Mouse (Mus musculus) hindbrain, embryonic 14.5 days (tissue): ENCODE results near the gene Gm42906. TPM values are rescaled to one million over a fixed set of nuclear protein-coding genes. Genes with fewer than 3 reads are reported as not detected.
A peak's percentile ranks its signal among the peaks of the same experiment; 100 is the strongest.

ENCODE experiments used
- ATAC-seq: fragments of 200-750 bp; cut with Nextera tagmentation; 2 replicates; pipeline ENCODE4 v1.8.0; 2017; ENCODE audit warnings: moderate number of reproducible peaks, mild to moderate bottlenecking, moderate TSS enrichment, moderate library complexity; ENCODE audit not compliant: low FRiP score
- DNase-seq: peaks from one replicate; pipeline ENCODE4 v3.0.0-alpha.2; 2015; ENCODE audit warnings: low spot score
- H3K27ac ChIP-seq: fragments of 300-500 bp; sonication (generic); 2 replicates; pipeline ENCODE4 v1.5.1; 2014; ENCODE audit warnings: mild to moderate bottlenecking, moderate library complexity
- H3K27me3 ChIP-seq: fragments of 300-500 bp; sonication (generic); 2 replicates; pipeline ENCODE4 v1.6.1; 2014; ENCODE audit warnings: mild to moderate bottlenecking, low read length, mixed read lengths; ENCODE audit not compliant: control insufficient read depth, insufficient read depth
- H3K36me3 ChIP-seq: fragments of 300-500 bp; sonication (generic); replicated peaks from 2 replicates; pipeline ENCODE4 v1.6.1; 2014; ENCODE audit not compliant: control insufficient read depth, insufficient read depth
- H3K4me1 ChIP-seq: fragments of 300-500 bp; sonication (generic); replicated peaks from 2 replicates; pipeline ENCODE4 v1.6.1; 2014; ENCODE audit warnings: antibody characterized with exemption, low read length, mixed read lengths; ENCODE audit not compliant: control insufficient read depth, insufficient read depth
- H3K4me2 ChIP-seq: fragments of 300-500 bp; sonication (generic); replicated peaks from 2 replicates; pipeline ENCODE4 v1.6.1; 2014; ENCODE audit warnings: mild to moderate bottlenecking, moderate library complexity
- H3K4me3 ChIP-seq: fragments of 300-500 bp; sonication (generic); replicated peaks from 2 replicates; pipeline ENCODE4 v1.5.1; 2014; ENCODE audit warnings: mild to moderate bottlenecking, low read length
- H3K9ac ChIP-seq: fragments of 300-500 bp; sonication (generic); 2 replicates; pipeline ENCODE4 v1.6.1; 2014
- H3K9me3 ChIP-seq: fragments of 300-500 bp; sonication (generic); 2 replicates; pipeline ENCODE4 v1.6.1; 2016; ENCODE audit warnings: low read length; ENCODE audit not compliant: control insufficient read depth
- WGBS: fragments of 180-500 bp; shearing (Covaris S2); extraction: QIAGEN DNeasy Blood & Tissue Kit; methylation state at CpG from one replicate; pipeline ENCODE4 v1.1.7; 2014; 5-methylcytosine and 5-hydroxymethylcytosine counted together
- polyA plus RNA-seq: library from polyadenylated mRNA; unstranded; fragments of >200 nt; fragmentation: Nextera tagmentation; extraction: Ambion mirVana; gene quantifications from 2 replicates; pipeline ENCODE4 v1.2.1, GENCODE M21; 2014

Gene Gm42906
- polyA plus RNA-seq, 1 experiment from 2014 or later: not detected

GRCm38 (mm10) chr5:151412666-151413463 is 15.1 kb downstream of the Gm42906 start:
- no peaks in the 10 kb centered on the region for H3K27me3 ChIP-seq
- ATAC-seq: no peak
- H3K9me3 ChIP-seq: no peaks in the 10 kb centered on the region
- no peak overlapping the region for H3K4me2 ChIP-seq
- H3K36me3 ChIP-seq: no peaks in the 10 kb centered on the region
- 62% methylated on average over 11 of the region's 11 CpGs for WGBS
- H3K27ac ChIP-seq: no peak overlapping the region
- no peak overlapping the region for H3K9ac ChIP-seq
- DNase-seq: no peak
- no peak overlapping the region for H3K4me3 ChIP-seq
- H3K4me1 ChIP-seq: 0 out of 2 replicates have a peak, but pooled peaks cover 4% of the 10 kb centered on the region

- DNase-seq (no peak), ATAC-seq (no peak)
- H3K27ac ChIP-seq: no peak overlapping the region
- H3K4me1 ChIP-seq: 0 out of 2 replicates have a peak, but pooled peaks cover 9% of the 10 kb centered on the region
- WGBS: 59% methylated on average over 3 of the region's 3 CpGs
- H3K4me3 ChIP-seq: no peak overlapping the region
- no peaks in the 10 kb centered on the region for H3K27me3 ChIP-seq
- H3K36me3 ChIP-seq: no peaks in the 10 kb centered on the region
- H3K9me3 ChIP-seq: no peaks in the 10 kb centered on the region
- H3K9ac ChIP-seq: no peak overlapping the region
- H3K4me2 ChIP-seq: no peak overlapping the region
Measured at GRCm38 (mm10) chr5:151410006-151410405, 18.0 kb downstream of the Gm42906 start.

GRCm38 (mm10) chr5:151409282-151409681 is 18.7 kb downstream of the Gm42906 start:
- 0 out of 2 replicates have a peak, but pooled peaks cover 9% of the 10 kb centered on the region for H3K4me1 ChIP-seq
- peak overlapping the region; percentile 56; the same call in 1 of the 2 replicates for H3K27ac ChIP-seq
- no peak overlapping the region for H3K9ac ChIP-seq
- H3K4me3 ChIP-seq: no peak overlapping the region
- no peaks in the 10 kb centered on the region for H3K36me3 ChIP-seq
- peak; percentile 84 for ATAC-seq
- no peak for DNase-seq
- H3K27me3 ChIP-seq: no peaks in the 10 kb centered on the region
- H3K4me2 ChIP-seq: no peak overlapping the region
- 13% methylated on average over 1 of the region's 1 CpGs for WGBS
- H3K9me3 ChIP-seq: no peaks in the 10 kb centered on the region

GRCm38 (mm10) chr5:151408124-151408900 is 19.7 kb downstream of the Gm42906 start:
- Histone ChIP-seq H3K4me3 (no peak overlapping the region), H3K9me3 (no peaks in the 10 kb centered on the region), H3K4me1 (0 out of 2 replicates have a peak, but pooled peaks cover 9% of the 10 kb centered on the region), H3K27me3 (no peaks in the 10 kb centered on the region), H3K36me3 (no peaks in the 10 kb centered on the region), H3K4me2 (no peak overlapping the region), H3K9ac (no peak overlapping the region), H3K27ac (peak overlapping the region; percentile 45; the same call in 1 of the 2 replicates)
- 20% methylated on average over 7 of the region's 7 CpGs for WGBS
- no peak for DNase-seq
- ATAC-seq: no peak

- DNase-seq (no peak), ATAC-seq (no peak)
- Histone ChIP-seq H3K4me2 (no peak overlapping the region), H3K9ac (no peak overlapping the region), H3K27me3 (no peaks in the 10 kb centered on the region), H3K4me1 (0 out of 2 replicates have a peak, but pooled peaks cover 9% of the 10 kb centered on the region), H3K4me3 (no peak overlapping the region), H3K9me3 (no peaks in the 10 kb centered on the region), H3K36me3 (no peaks in the 10 kb centered on the region), H3K27ac (no peak overlapping the region)
- 91% methylated on average over 3 of the region's 3 CpGs for WGBS
Measured at GRCm38 (mm10) chr5:151407493-151407892, 20.5 kb downstream of the Gm42906 start.

- no peak overlapping the region for H3K27ac ChIP-seq
- no peak overlapping the region for H3K4me2 ChIP-seq
- no peak overlapping the region for H3K9ac ChIP-seq
- H3K4me3 ChIP-seq: no peak overlapping the region
- 86% methylated on average over 5 of the region's 5 CpGs for WGBS
- DNase-seq (no peak), ATAC-seq (no peak)
- H3K9me3 ChIP-seq: no peaks in the 10 kb centered on the region
- no peaks in the 10 kb centered on the region for H3K36me3 ChIP-seq
- H3K27me3 ChIP-seq: no peaks in the 10 kb centered on the region
- 0 out of 2 replicates have a peak, but pooled peaks cover 9% of the 10 kb centered on the region for H3K4me1 ChIP-seq
Measured at GRCm38 (mm10) chr5:151406276-151406675, 21.7 kb downstream of the Gm42906 start.

- Histone ChIP-seq H3K4me3 (no peak overlapping the region), H3K9me3 (no peaks in the 10 kb centered on the region), H3K27me3 (no peaks in the 10 kb centered on the region), H3K4me2 (no peak overlapping the region), H3K9ac (no peak overlapping the region), H3K27ac (no peak overlapping the region), H3K4me1 (0 out of 2 replicates have a peak, but pooled peaks cover 9% of the 10 kb centered on the region), H3K36me3 (no peaks in the 10 kb centered on the region)
- 37% methylated on average over 8 of the region's 8 CpGs for WGBS
- DNase-seq: peak; percentile 35
- no peak; the same call in 1 of the 2 replicates for ATAC-seq
Measured at GRCm38 (mm10) chr5:151405314-151405903, 22.6 kb downstream of the Gm42906 start.

GRCm38 (mm10) chr5:151403586-151403985 is 24.4 kb downstream of the Gm42906 start:
- no peaks in the 10 kb centered on the region for H3K27me3 ChIP-seq
- no peak overlapping the region for H3K4me3 ChIP-seq
- no peak for DNase-seq
- H3K4me2 ChIP-seq: no peak overlapping the region
- ATAC-seq: peak; percentile 57
- no peaks in the 10 kb centered on the region for H3K9me3 ChIP-seq
- no peak overlapping the region for H3K9ac ChIP-seq
- H3K36me3 ChIP-seq: no peaks in the 10 kb centered on the region
- WGBS: 40% methylated on average over 2 of the region's 2 CpGs
- 0 out of 2 replicates have a peak, but pooled peaks cover 9% of the 10 kb centered on the region for H3K4me1 ChIP-seq
- H3K27ac ChIP-seq: peak overlapping the region; percentile 32

GRCm38 (mm10) chr5:151400557-151400944 is 27.4 kb downstream of the Gm42906 start:
- H3K27ac ChIP-seq: no peak overlapping the region
- WGBS: 93% methylated on average over 2 of the region's 2 CpGs
- H3K4me3 ChIP-seq: no peak overlapping the region
- ATAC-seq (no peak), DNase-seq (no peak)
- no peak overlapping the region for H3K9ac ChIP-seq
- no peaks in the 10 kb centered on the region for H3K9me3 ChIP-seq
- H3K4me1 ChIP-seq: 0 out of 2 replicates have a peak, but pooled peaks cover 3% of the 10 kb centered on the region
- H3K4me2 ChIP-seq: no peak overlapping the region
- H3K36me3 ChIP-seq: no peaks in the 10 kb centered on the region
- no peaks in the 10 kb centered on the region for H3K27me3 ChIP-seq
